Mouse (Mus musculus) megakaryocyte, embryonic 14.5 days (primary cell): ENCODE data around the gene Casp7. TPM values are rescaled to one million over a fixed set of nuclear protein-coding genes. Genes with fewer than 3 reads are reported as not detected.
A peak's percentile ranks its signal among the peaks of the same experiment; 100 is the strongest.

Experiments used
- H3K27me3 ChIP-seq: replicated peaks from 2 replicates; pipeline ENCODE3; 2012; ENCODE audit warnings: inconsistent platforms
- H3K36me3 ChIP-seq: replicated peaks from 2 replicates; pipeline ENCODE3; 2012; ENCODE audit warnings: low read length, inconsistent platforms, mixed read lengths
- H3K4me1 ChIP-seq: 2 replicates; pipeline ENCODE4 v1.6.1; 2012; ENCODE audit warnings: inconsistent platforms
- H3K4me3 ChIP-seq: replicated peaks from 2 replicates; pipeline ENCODE3; 2012; ENCODE audit warnings: moderate library complexity, mild to moderate bottlenecking, inconsistent platforms
- H3K9me3 ChIP-seq: 2 replicates; pipeline ENCODE4 v1.6.1; 2012; ENCODE audit warnings: inconsistent platforms
- FLI1 ChIP-seq: IDR thresholded peaks from 2 replicates; pipeline ENCODE4 v1.6.1; 2012; ENCODE audit warnings: low read length, inconsistent platforms, mixed read lengths
- GATA1 ChIP-seq: IDR thresholded peaks from 3 replicates; pipeline ENCODE4 v1.6.1; 2012; ENCODE audit warnings: mixed read lengths, low read length, inconsistent platforms, borderline replicate concordance
- polyA plus RNA-seq: library from polyadenylated mRNA; stranded (reverse); fragments of >175 nt; gene quantifications from 2 replicates; pipeline ENCODE4 v1.2.3, GENCODE M21; 2012; ENCODE audit warnings: low replicate concordance; ENCODE audit not compliant: insufficient read depth

Casp7 gene
- polyA plus RNA-seq, 1 experiment, result 2.5 TPM

- Histone ChIP-seq H3K36me3 (no peaks in the 10 kb centered on the region), H3K4me1 (peaks cover 41% of the 10 kb centered on the region), H3K4me3 (peak overlapping the region; percentile 11), H3K9me3 (peaks cover 4% of the 10 kb centered on the region; the same call in 1 of the 2 replicates), H3K27me3 (peaks cover 37% of the 10 kb centered on the region)
- TF ChIP-seq GATA1, result no peak
- no peak for TF ChIP-seq FLI1
Measured at GRCm38 (mm10) chr19:56477832-56478231, 80.9 kb downstream of the Casp7 start.

GRCm38 (mm10) chr19:56484630-56485375 lies 87.9 kb downstream of the Casp7 start:
- H3K4me3 ChIP-seq, result no peak overlapping the region
- peaks cover 18% of the 10 kb centered on the region for H3K27me3 ChIP-seq
- H3K4me1 ChIP-seq, result peaks cover 9% of the 10 kb centered on the region
- TF ChIP-seq FLI1 (no peak), GATA1 (no peak)
- no peaks in the 10 kb centered on the region for H3K36me3 ChIP-seq
- H3K9me3 ChIP-seq, result peaks cover 4% of the 10 kb centered on the region; the same call in 1 of the 2 replicates

- Histone ChIP-seq H3K4me3 (no peak overlapping the region), H3K9me3 (peaks cover 4% of the 10 kb centered on the region; the same call in 1 of the 2 replicates), H3K36me3 (no peaks in the 10 kb centered on the region), H3K4me1 (peaks cover 9% of the 10 kb centered on the region), H3K27me3 (peaks cover 20% of the 10 kb centered on the region)
- no peak for TF ChIP-seq GATA1
- no peak for TF ChIP-seq FLI1
Measured at GRCm38 (mm10) chr19:56485376-56486271, 88.7 kb downstream of the Casp7 start.

GRCm38 (mm10) chr19:56486926-56487325 lies 90.0 kb downstream of the Casp7 start:
- Histone ChIP-seq H3K4me3 (no peak overlapping the region), H3K27me3 (peaks cover 25% of the 10 kb centered on the region)

GRCm38 (mm10) chr19:56487339-56487738 lies 90.4 kb downstream of the Casp7 start:
- peaks cover 24% of the 10 kb centered on the region for H3K27me3 ChIP-seq
- no peaks in the 10 kb centered on the region for H3K36me3 ChIP-seq
- H3K4me1 ChIP-seq, result peaks cover 9% of the 10 kb centered on the region
- TF ChIP-seq FLI1 (no peak), GATA1 (no peak)
- H3K4me3 ChIP-seq, result no peak overlapping the region
- H3K9me3 ChIP-seq, result peaks cover 1% of the 10 kb centered on the region; the same call in 1 of the 2 replicates

More at GRCm38 (mm10) chr19:56486926-56487325, 90.0 kb downstream of the Casp7 start:
- Histone ChIP-seq H3K36me3 (no peaks in the 10 kb centered on the region), H3K9me3 (peaks cover 4% of the 10 kb centered on the region; the same call in 1 of the 2 replicates), H3K4me1 (peaks cover 9% of the 10 kb centered on the region)
- no peak for TF ChIP-seq FLI1
- no peak for TF ChIP-seq GATA1

- Histone ChIP-seq H3K4me3 (no peak overlapping the region), H3K36me3 (no peaks in the 10 kb centered on the region), H3K9me3 (no peaks in the 10 kb centered on the region), H3K4me1 (peaks cover 9% of the 10 kb centered on the region), H3K27me3 (peaks cover 18% of the 10 kb centered on the region)
- TF ChIP-seq FLI1 (no peak), GATA1 (no peak)
Measured at GRCm38 (mm10) chr19:56489601-56490000, 92.7 kb downstream of the Casp7 start.

Other genes with a start within 250 kb of the Casp7 start
- gene Habp2, start 110.0 kb upstream of the Casp7 start, polyA plus RNA-seq, result not detected in 2 replicates
- not detected in 2 replicates for gene Nrap, start 7.1 kb upstream of the Casp7 start, polyA plus RNA-seq
- not detected in 2 replicates for gene Plekhs1, start 64.5 kb downstream of the Casp7 start, polyA plus RNA-seq
- 0.75 TPM in 1 of 2 replicates, not detected in the other for gene Dclre1a, start 151.1 kb downstream of the Casp7 start, polyA plus RNA-seq
- gene Nhlrc2, start 151.1 kb downstream of the Casp7 start, polyA plus RNA-seq, result 2.2 and 4.6 TPM in 2 replicates